Mouse (Mus musculus) CH12.LX (cell line): ENCODE measurements around the gene Meis2. TPM values are rescaled to one million over a fixed set of nuclear protein-coding genes. Genes with fewer than 3 reads are reported as not detected.

Source experiments
- DNase-seq: peaks from one replicate; pipeline ENCODE4 v3.0.0-alpha.2; 2013; ENCODE audit errors: extremely low read depth
- H3K27ac ChIP-seq: 2 replicates; pipeline ENCODE4 v1.5.1; 2012; ENCODE audit warnings: low read depth, mild to moderate bottlenecking, control low read depth, moderate library complexity; ENCODE audit not compliant: insufficient read depth
- H3K27me3 ChIP-seq: replicated peaks from 2 replicates; pipeline ENCODE3; 2012; ENCODE audit warnings: inconsistent platforms
- H3K36me3 ChIP-seq, 2 experiments: replicated peaks in 1 of 2; 2 replicates each; pipeline versions ENCODE3 to v1.6.1; 2012; ENCODE audit warnings: inconsistent platforms in 1 of 2, low read length in 1 of 2, mild to moderate bottlenecking in 1 of 2, mixed read lengths in 1 of 2, moderate library complexity in 1 of 2; ENCODE audit not compliant: control insufficient read depth in 1 of 2, insufficient read depth in 1 of 2
- H3K4me1 ChIP-seq, 2 experiments: 2 replicates each; pipeline ENCODE4 v1.6.1; 2012; ENCODE audit warnings: inconsistent platforms in 1 of 2, moderate library complexity in 1 of 2; ENCODE audit not compliant: insufficient read depth in 2 of 2, control insufficient read depth in 1 of 2
- H3K4me2 ChIP-seq: 2 replicates; pipeline ENCODE4 v1.6.1; 2012; ENCODE audit warnings: low read depth, mild to moderate bottlenecking, control low read depth; ENCODE audit not compliant: poor library complexity, insufficient read depth, severe bottlenecking
- H3K4me3 ChIP-seq, 3 experiments: fragments of 150-350 bp in 1 of 3; sonication (generic) in 1 of 3; replicated peaks in 1 of 3; 2 replicates each; pipeline versions ENCODE3 to v1.5.1; 2011 to 2012; ENCODE audit warnings: low read depth in 2 of 3, low read length in 2 of 3, mild to moderate bottlenecking in 2 of 3, moderate library complexity in 2 of 3, control low read depth in 1 of 3, improper control_type of control experiment in 1 of 3, inconsistent platforms in 1 of 3, mixed read lengths in 1 of 3; ENCODE audit not compliant: poor library complexity in 1 of 3
- H3K79me2 ChIP-seq: replicated peaks from 2 replicates; pipeline ENCODE4 v1.6.1; 2012; ENCODE audit warnings: mild to moderate bottlenecking, moderate library complexity; ENCODE audit not compliant: control insufficient read depth, poor library complexity, insufficient read depth, severe bottlenecking; ENCODE audit errors: extremely low read depth
- H3K9ac ChIP-seq: 2 replicates; pipeline ENCODE4 v1.6.1; 2012; ENCODE audit warnings: low read depth, mild to moderate bottlenecking, control low read depth, moderate library complexity; ENCODE audit not compliant: insufficient read depth
- H3K9me3 ChIP-seq: replicated peaks from 2 replicates; pipeline ENCODE3; 2012; ENCODE audit warnings: low read length, inconsistent platforms, mixed read lengths
- BHLHE40 ChIP-seq: IDR thresholded peaks from 2 replicates; pipeline ENCODE4 v1.6.1; 2011; ENCODE audit warnings: mild to moderate bottlenecking, low read depth, low read length, improper control_type of control experiment
- CHD1 ChIP-seq: IDR thresholded peaks from 2 replicates; pipeline ENCODE4 v1.6.1; 2012; ENCODE audit warnings: low read depth, low read length, improper control_type of control experiment, inconsistent platforms
- CTCF ChIP-seq, 2 experiments: IDR thresholded peaks in 1 of 2; conservative IDR thresholded peaks in 1 of 2; 2 replicates each; pipeline ENCODE4 v1.5.1; 2011 to 2012; ENCODE audit warnings: low read depth in 2 of 2, low read length in 2 of 2, improper control_type of control experiment in 1 of 2, inconsistent platforms in 1 of 2, mild to moderate bottlenecking in 1 of 2, moderate library complexity in 1 of 2
- E2F4 ChIP-seq: IDR thresholded peaks from 2 replicates; pipeline ENCODE4 v1.6.1; 2011; ENCODE audit warnings: low read depth, low read length, improper control_type of control experiment; ENCODE audit not compliant: insufficient replicate concordance
- GABPA ChIP-seq: IDR thresholded peaks from 2 replicates; pipeline ENCODE4 v1.6.1; 2012; ENCODE audit warnings: low read depth, low read length, improper control_type of control experiment, inconsistent platforms; ENCODE audit not compliant: insufficient replicate concordance
- HCFC1 ChIP-seq: IDR thresholded peaks from 2 replicates; pipeline ENCODE4 v1.6.1; 2012; ENCODE audit warnings: low read depth, mild to moderate bottlenecking, inconsistent platforms, low read length, improper control_type of control experiment
- JUND ChIP-seq: conservative IDR thresholded peaks from 2 replicates; pipeline ENCODE4 v1.6.1; 2011; ENCODE audit warnings: low read depth, low read length, improper control_type of control experiment
- KAT2A ChIP-seq: IDR thresholded peaks from 2 replicates; pipeline ENCODE4 v1.6.1; 2012; ENCODE audit warnings: low read length, improper control_type of control experiment, inconsistent platforms; ENCODE audit not compliant: insufficient replicate concordance
- MAZ ChIP-seq: IDR thresholded peaks from 2 replicates; pipeline ENCODE4 v1.6.1; 2012; ENCODE audit warnings: low read depth, mild to moderate bottlenecking, inconsistent platforms, low read length, improper control_type of control experiment, moderate library complexity
- MEF2A ChIP-seq: IDR thresholded peaks from 2 replicates; pipeline ENCODE4 v1.6.1; 2014; ENCODE audit warnings: low read depth, mild to moderate bottlenecking, inconsistent platforms, low read length, improper control_type of control experiment, borderline replicate concordance
- MXI1 ChIP-seq: IDR thresholded peaks from 2 replicates; pipeline ENCODE4 v1.6.1; 2011; ENCODE audit warnings: mild to moderate bottlenecking, low read depth, low read length, improper control_type of control experiment
- NRF1 ChIP-seq: IDR thresholded peaks from 2 replicates; pipeline ENCODE4 v1.6.1; 2014; ENCODE audit warnings: low read depth, mild to moderate bottlenecking, inconsistent platforms, low read length, improper control_type of control experiment, moderate library complexity
- PAX5 ChIP-seq: IDR thresholded peaks from 2 replicates; pipeline ENCODE4 v1.6.1; 2012; ENCODE audit warnings: low read length, inconsistent platforms, mixed read lengths
- POLR2A ChIP-seq: IDR thresholded peaks from 2 replicates; pipeline ENCODE4 v1.6.1; 2011; ENCODE audit warnings: low read depth, mild to moderate bottlenecking, improper control_type of control experiment, low read length
- RAD21 ChIP-seq: IDR thresholded peaks from 2 replicates; pipeline ENCODE4 v1.6.1; 2011; ENCODE audit warnings: low read depth, mild to moderate bottlenecking, low read length, improper control_type of control experiment, moderate library complexity
- RCOR1 ChIP-seq: conservative IDR thresholded peaks from 2 replicates; pipeline ENCODE4 v1.6.1; 2012; ENCODE audit warnings: low read depth, mild to moderate bottlenecking, inconsistent platforms, low read length, improper control_type of control experiment
- SIN3A ChIP-seq: IDR thresholded peaks from 2 replicates; pipeline ENCODE4 v1.6.1; 2012; ENCODE audit warnings: low read length, improper control_type of control experiment, inconsistent platforms
- SMC3 ChIP-seq: IDR thresholded peaks from 2 replicates; pipeline ENCODE4 v1.6.1; 2011; ENCODE audit warnings: low read depth, low read length, improper control_type of control experiment
- TCF12 ChIP-seq: IDR thresholded peaks from 2 replicates; pipeline ENCODE4 v1.6.1; 2014; ENCODE audit warnings: low read depth, mild to moderate bottlenecking, inconsistent platforms, low read length, improper control_type of control experiment
- USF2 ChIP-seq: conservative IDR thresholded peaks from 2 replicates; pipeline ENCODE4 v1.6.1; 2011; ENCODE audit warnings: low read depth, low read length, improper control_type of control experiment
- ZKSCAN1 ChIP-seq: IDR thresholded peaks from 2 replicates; pipeline ENCODE4 v1.6.1; 2012; ENCODE audit warnings: low read depth, inconsistent platforms, low read length, improper control_type of control experiment, borderline replicate concordance
- ZMIZ1 ChIP-seq: IDR thresholded peaks from 2 replicates; pipeline ENCODE4 v1.6.1; 2012; ENCODE audit warnings: low read depth, mild to moderate bottlenecking, inconsistent platforms, low read length, improper control_type of control experiment
- ZNF384 ChIP-seq: IDR thresholded peaks from 2 replicates; pipeline ENCODE4 v1.6.1; 2012; ENCODE audit warnings: low read depth, low read length, improper control_type of control experiment, inconsistent platforms
- dilution Hi-C: fragments of 300-500 bp; cut with MboI; formaldehyde crosslinking; loops from 2 replicates; pipeline ENCODE4 v1.14.3; 2020; ENCODE audit warnings: low sequenced_read_pairs; ENCODE audit not compliant: extremely low pct_unique_long_range_greater_than_20kb, extremely low pct_ligation_motif_present
- in situ Hi-C: fragments of 300-500 bp; cut with MboI; formaldehyde crosslinking; loops from 3 replicates; pipeline ENCODE4 v1.14.3; 2019; ENCODE audit warnings: low sequenced_read_pairs, low pct_ligation_motif_present, low pct_unique_long_range_greater_than_20kb, mixed read lengths
- polyA plus RNA-seq: library from polyadenylated mRNA; unstranded; fragments of >175 nt; gene quantifications from 2 replicates; pipeline ENCODE4 v1.2.1, GENCODE M21; 2012; ENCODE audit warnings: low read depth; ENCODE audit not compliant: insufficient read length
- total RNA-seq, 2 experiments: library from RNA; depleted of rRNA; stranded (reverse); fragments of 300-350 nt in 1 of 2; fragments of >200 nt in 1 of 2; gene quantifications; 2 replicates each; pipeline ENCODE4 v1.2.3; 2012 to 2014

Meis2 gene
- total and polyA plus RNA-seq, 3 experiments, result not detected

DNA sequence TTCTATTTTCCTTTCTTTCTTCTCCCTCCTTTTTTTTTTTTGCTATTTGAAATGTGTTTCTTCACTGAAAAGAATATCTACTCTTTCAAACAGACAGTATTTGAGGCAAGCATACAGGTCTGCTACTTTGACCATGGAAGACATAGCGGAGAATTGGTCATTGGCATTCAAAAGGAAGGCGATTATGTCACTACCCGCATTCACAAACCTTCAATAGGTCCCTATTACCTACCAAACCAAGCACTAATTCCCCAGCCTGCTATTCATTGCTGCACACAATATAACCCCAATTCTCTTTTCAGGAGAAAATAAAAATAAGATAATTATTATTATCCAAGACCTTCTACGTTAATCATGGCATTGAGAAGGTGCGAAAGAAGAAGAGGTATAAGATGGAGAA is 30.3 kb downstream of the Meis2 start:
- in situ Hi-C loops, result no loop called here

DNA sequence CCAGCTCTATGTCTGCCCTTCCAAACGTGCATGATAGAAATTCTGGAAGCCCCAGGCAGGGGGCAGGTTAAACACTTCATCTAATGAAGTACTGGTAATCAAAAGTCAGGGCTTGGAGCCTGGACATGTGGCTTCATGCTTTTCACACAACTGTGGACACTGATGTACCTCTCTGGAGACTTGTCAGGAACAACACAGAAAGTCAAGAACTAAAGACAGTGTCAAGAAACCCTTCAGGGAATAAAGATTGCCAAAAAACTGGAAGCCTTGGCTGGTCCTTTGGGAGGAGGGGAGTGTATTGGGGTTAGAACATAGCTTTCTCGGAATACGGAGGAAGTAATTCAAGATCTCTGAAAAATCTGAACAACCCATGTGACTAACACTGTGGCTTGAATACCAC is 37.5 kb downstream of the Meis2 start:
- Histone ChIP-seq H3K4me3 (no peak overlapping the region), H3K27me3 (no peaks in the 10 kb centered on the region), H3K4me1 (no peaks in the 10 kb centered on the region), H3K4me2 (no peak overlapping the region), H3K36me3 (no peaks in the 10 kb centered on the region), H3K27ac (no peak overlapping the region), H3K9ac (no peak overlapping the region), H3K9me3 (no peaks in the 10 kb centered on the region), H3K79me2 (no peaks in the 10 kb centered on the region)
- in situ Hi-C loops (no loop called here), dilution Hi-C loops (no loop called here)
- no peak for TF ChIP-seq HCFC1
- TF ChIP-seq CHD1, result no peak
- no peak for TF ChIP-seq TCF12
- TF ChIP-seq MEF2A, result no peak
- no peak for TF ChIP-seq NRF1
- no peak for TF ChIP-seq GABPA
- TF ChIP-seq PAX5, result no peak
- no peak for TF ChIP-seq ZNF384
- TF ChIP-seq CTCF (conservative IDR thresholded peaks at IDR 0.05 in 1 of 2, IDR thresholded peaks at IDR 0.05 in 1 of 2; ENCODE audit: low read depth in 2 of 2, low read length in 2 of 2), result no peak
- TF ChIP-seq ZMIZ1, result no peak
- no peak for TF ChIP-seq SIN3A
- TF ChIP-seq E2F4, result no peak
- no peak for TF ChIP-seq MXI1
- no peak for TF ChIP-seq KAT2A
- TF ChIP-seq BHLHE40, result no peak
- no peak for TF ChIP-seq RAD21
- no peak for DNase-seq

More for the DNA sequence above, 30.3 kb downstream of the Meis2 start:
- DNase-seq, result no peak
- Histone ChIP-seq H3K4me3 (no peak overlapping the region), H3K9me3 (no peaks in the 10 kb centered on the region), H3K36me3 (no peaks in the 10 kb centered on the region), H3K4me2 (no peak overlapping the region), H3K27ac (no peak overlapping the region), H3K9ac (no peak overlapping the region), H3K4me1 (peaks cover 0 to 6% of the 10 kb centered on the region in 2 experiments; a peak in 1 of 4 replicates), H3K27me3 (no peaks in the 10 kb centered on the region), H3K79me2 (no peaks in the 10 kb centered on the region)
- dilution Hi-C loops, result no loop called here
- no peak for TF ChIP-seq MAZ
- no peak for TF ChIP-seq USF2
- TF ChIP-seq JUND, result no peak
- TF ChIP-seq NRF1, result no peak
- TF ChIP-seq SMC3, result no peak
- TF ChIP-seq RCOR1, result no peak
- TF ChIP-seq ZKSCAN1, result no peak
- no peak for TF ChIP-seq POLR2A
